Mouse (Mus musculus) liver, adult 2 months (tissue): ENCODE data around the gene Frmd4a. TPM values are rescaled to one million over a fixed set of nuclear protein-coding genes. Genes with fewer than 3 reads are reported as not detected.

Source experiments
- DNase-seq: peaks from one replicate; pipeline ENCODE4 v3.0.0-alpha.2; 2011; ENCODE audit warnings: low read depth, low spot score; ENCODE audit errors: extremely low read depth
- H3K27ac ChIP-seq: fragments of 200-500 bp; replicated peaks from 2 replicates; pipeline ENCODE4 v1.5.1; 2012; ENCODE audit warnings: low read depth, mild to moderate bottlenecking, control low read depth, inconsistent platforms, low read length; ENCODE audit not compliant: insufficient read depth
- H3K27me3 ChIP-seq: fragments of 200-500 bp; 2 replicates; pipeline ENCODE4 v1.6.1; 2012; ENCODE audit warnings: mild to moderate bottlenecking, moderate library complexity, low read length, inconsistent platforms; ENCODE audit not compliant: control insufficient read depth, insufficient read depth
- H3K36me3 ChIP-seq: fragments of 200-500 bp; 2 replicates; pipeline ENCODE4 v1.6.1; 2012; ENCODE audit warnings: low read length, inconsistent platforms; ENCODE audit not compliant: control insufficient read depth, insufficient read depth
- H3K4me1 ChIP-seq: fragments of 200-500 bp; 2 replicates; pipeline ENCODE4 v1.6.1; 2011; ENCODE audit warnings: low read length; ENCODE audit not compliant: control insufficient read depth, insufficient read depth
- H3K4me3 ChIP-seq: fragments of 200-500 bp; 2 replicates; pipeline ENCODE4 v1.5.1; 2011; ENCODE audit warnings: low read depth, mild to moderate bottlenecking, control low read depth, low read length, moderate library complexity; ENCODE audit not compliant: insufficient read depth
- H3K79me2 ChIP-seq: fragments of 200-500 bp; 2 replicates; pipeline ENCODE4 v1.6.1; 2012; ENCODE audit warnings: inconsistent platforms, mild to moderate bottlenecking, low read length, moderate library complexity; ENCODE audit not compliant: control insufficient read depth, insufficient read depth
- H3K9ac ChIP-seq: fragments of 200-500 bp; 2 replicates; pipeline ENCODE4 v1.6.1; 2012; ENCODE audit warnings: low read depth, mild to moderate bottlenecking, control low read depth, inconsistent platforms, low read length
- CTCF ChIP-seq: fragments of 200-500 bp; IDR thresholded peaks from 2 replicates; pipeline ENCODE4 v1.5.1; 2011; ENCODE audit warnings: low read depth, low read length, control low read depth
- POLR2A ChIP-seq: fragments of 200-500 bp; IDR thresholded peaks from 2 replicates; pipeline ENCODE4 v1.6.1; 2011; ENCODE audit warnings: low read length, control low read depth; ENCODE audit not compliant: insufficient read depth; ENCODE audit errors: extremely low read depth
- WGBS: fragments of 180-500 bp; shearing (Covaris S2); methylation state at CpG from one replicate; pipeline ENCODE4 v1.1.7; 2018; 5-methylcytosine and 5-hydroxymethylcytosine counted together
- polyA plus RNA-seq: library from polyadenylated mRNA; depleted of rRNA; stranded (reverse); fragments of >200 nt; gene quantifications from 2 replicates; pipeline ENCODE4 v1.2.3, GENCODE M21; 2012
- total RNA-seq: library from RNA; depleted of rRNA; stranded (reverse); fragments of >200 nt; gene quantifications from 2 replicates; pipeline ENCODE4 v1.2.3, GENCODE M21; 2014

The Frmd4a gene
- total and polyA plus RNA-seq, 2 experiments = 2.1 to 3.1 TPM

- Histone ChIP-seq H3K27ac (no peak overlapping the region), H3K36me3 (no peaks in the 10 kb centered on the region), H3K4me3 (no peak overlapping the region), H3K4me1 (no peaks in the 10 kb centered on the region), H3K27me3 (no peaks in the 10 kb centered on the region), H3K9ac (no peak overlapping the region), H3K79me2 (no peaks in the 10 kb centered on the region)
- 86% methylated on average over 4 of the region's 4 CpGs for WGBS
- DNase-seq = no peak
- no peak for TF ChIP-seq CTCF
Observed at GRCm38 (mm10) chr2:4170189-4170588, 152.7 kb downstream of the Frmd4a start.

- Histone ChIP-seq H3K9ac (no peak overlapping the region), H3K27me3 (no peaks in the 10 kb centered on the region), H3K4me3 (no peak overlapping the region), H3K27ac (no peak overlapping the region), H3K4me1 (no peaks in the 10 kb centered on the region), H3K79me2 (no peaks in the 10 kb centered on the region), H3K36me3 (no peaks in the 10 kb centered on the region)
- DNase-seq = no peak
- TF ChIP-seq CTCF (no peak), POLR2A (no peak)
- 84% methylated on average over 8 of the region's 8 CpGs for WGBS
Observed at GRCm38 (mm10) chr2:4184991-4185390, 167.5 kb downstream of the Frmd4a start.

- TF ChIP-seq CTCF (no peak), POLR2A (no peak)
- H3K27ac ChIP-seq = no peak overlapping the region
- no peaks in the 10 kb centered on the region for H3K4me1 ChIP-seq
- no peaks in the 10 kb centered on the region for H3K27me3 ChIP-seq
- no peak overlapping the region for H3K9ac ChIP-seq
- H3K4me3 ChIP-seq = no peak overlapping the region
- H3K79me2 ChIP-seq = no peaks in the 10 kb centered on the region
- no peaks in the 10 kb centered on the region for H3K36me3 ChIP-seq
- 57% methylated on average over 4 of the region's 4 CpGs for WGBS
- DNase-seq = no peak
Observed at GRCm38 (mm10) chr2:4187521-4187920, 170.0 kb downstream of the Frmd4a start.

- Histone ChIP-seq H3K27me3 (no peaks in the 10 kb centered on the region), H3K4me3 (no peak overlapping the region), H3K27ac (no peak overlapping the region), H3K36me3 (no peaks in the 10 kb centered on the region), H3K79me2 (no peaks in the 10 kb centered on the region), H3K9ac (no peak overlapping the region), H3K4me1 (no peaks in the 10 kb centered on the region)
- TF ChIP-seq CTCF (no peak), POLR2A (no peak)
- WGBS = 31% methylated on average over 3 of the region's 3 CpGs
- no peak for DNase-seq
Observed at GRCm38 (mm10) chr2:4188303-4188702, 170.8 kb downstream of the Frmd4a start.

- no peak for DNase-seq
- no peak overlapping the region for H3K27ac ChIP-seq
- 89% methylated on average over 3 of the region's 3 CpGs for WGBS
- H3K9ac ChIP-seq = no peak overlapping the region
- no peaks in the 10 kb centered on the region for H3K79me2 ChIP-seq
- TF ChIP-seq CTCF (no peak), POLR2A (no peak)
- H3K4me1 ChIP-seq = no peaks in the 10 kb centered on the region
- H3K36me3 ChIP-seq = no peaks in the 10 kb centered on the region
- H3K4me3 ChIP-seq = no peak overlapping the region
- no peaks in the 10 kb centered on the region for H3K27me3 ChIP-seq
Observed at GRCm38 (mm10) chr2:4190345-4190744, 172.8 kb downstream of the Frmd4a start.

- Histone ChIP-seq H3K27ac (no peak overlapping the region), H3K9ac (no peak overlapping the region), H3K4me3 (no peak overlapping the region), H3K36me3 (no peaks in the 10 kb centered on the region), H3K4me1 (no peaks in the 10 kb centered on the region), H3K79me2 (no peaks in the 10 kb centered on the region), H3K27me3 (no peaks in the 10 kb centered on the region)
- 81% methylated on average over 5 of the region's 5 CpGs for WGBS
- no peak for TF ChIP-seq POLR2A
- TF ChIP-seq CTCF = no peak
- DNase-seq = no peak
Observed at GRCm38 (mm10) chr2:4190995-4191394, 173.5 kb downstream of the Frmd4a start.
